ENCODE assay signal across 10 mouse cellular contexts in genomic region chr8:121532381-121532780, GRCm38 (mm10). TPM values are rescaled to one million over a fixed set of nuclear protein-coding genes. Genes with fewer than 3 reads are reported as not detected.
DNase-seq lines count a peak whose midpoint lies in the region; ATAC-seq and TF ChIP-seq lines count a peak whose summit lies in the region.
"Had no signal": no experiment of that assay in that cellular context is flagged by ENCODE, and none has a peak within 500 bp of the region (broad histone marks: within the 10 kb centered on the region; RNA-seq: fewer than 3 reads in every experiment).

No protein-coding gene starts in this region.

- ATAC-seq in forebrain, embryonic 14.5 days: no peak
- no peak for ATAC-seq in forebrain, embryonic 15.5 days (replicated peaks)
- ATAC-seq in midbrain, embryonic 14.5 days (ENCODE audit: low FRiP score, low TSS enrichment): no peak
- no peak for ATAC-seq in midbrain, embryonic 15.5 days (replicated peaks)
- ATAC-seq in embryonic facial prominence, embryonic 11.5 days (replicated peaks; ENCODE audit: insufficient number of reproducible peaks, low FRiP score, low TSS enrichment, low read depth): no peak
- no peak for ATAC-seq in megakaryocyte, adult 5-6 weeks (ENCODE audit: poor library complexity, severe bottlenecking)

- WGBS in forebrain, embryonic 14.5 days: 40% methylated on average over 5 of the region's 5 CpGs
- WGBS in forebrain, embryonic 15.5 days: 51% methylated on average over 5 of the region's 5 CpGs
- 48% methylated on average over 5 of the region's 5 CpGs for WGBS in midbrain, embryonic 14.5 days
- 52% methylated on average over 5 of the region's 5 CpGs for WGBS in midbrain, embryonic 15.5 days
- WGBS in embryonic facial prominence, embryonic 11.5 days: 46% methylated on average over 5 of the region's 5 CpGs
- 49% methylated on average over 5 of the region's 5 CpGs for WGBS in olfactory bulb, adult 2 months

- H3K9me3 ChIP-seq in forebrain, embryonic 14.5 days (replicated peaks; ENCODE audit: control insufficient read depth, low read length): no peaks in the 10 kb centered on the region
- no peaks in the 10 kb centered on the region for H3K9me3 ChIP-seq in forebrain, embryonic 15.5 days
- no peaks in the 10 kb centered on the region for H3K9me3 ChIP-seq in midbrain, embryonic 14.5 days (ENCODE audit: control insufficient read depth, low read length)
- H3K9me3 ChIP-seq in midbrain, embryonic 15.5 days: no peaks in the 10 kb centered on the region
- no peaks in the 10 kb centered on the region for H3K9me3 ChIP-seq in embryonic facial prominence, embryonic 11.5 days (replicated peaks; ENCODE audit: control insufficient read depth, low read length)
- H3K9me3 ChIP-seq: midbrain, embryonic 12.5 days had no signal

- peak; percentile 31 for DNase-seq in forebrain, embryonic 14.5 days (ENCODE audit: low spot score)
- DNase-seq in midbrain, embryonic 14.5 days: peak; percentile 44
- DNase-seq in embryonic facial prominence, embryonic 11.5 days (ENCODE audit: low spot score): peak; percentile 71
- no peak for DNase-seq in layer of hippocampus, adult 18-20 months (ENCODE audit: low spot score in 2 of 2)

- H3K27me3 ChIP-seq in forebrain, embryonic 14.5 days (replicated peaks; ENCODE audit: control insufficient read depth, insufficient read depth, low read length): no peaks in the 10 kb centered on the region
- H3K27me3 ChIP-seq in forebrain, embryonic 15.5 days: no peaks in the 10 kb centered on the region
- no peaks in the 10 kb centered on the region for H3K27me3 ChIP-seq in midbrain, embryonic 14.5 days (ENCODE audit: control insufficient read depth, insufficient read depth, low read length)
- H3K27me3 ChIP-seq in midbrain, embryonic 15.5 days (replicated peaks): no peaks in the 10 kb centered on the region
- H3K27me3 ChIP-seq in embryonic facial prominence, embryonic 11.5 days (ENCODE audit: control insufficient read depth, insufficient read depth, low read length): no peaks in the 10 kb centered on the region
- H3K27me3 ChIP-seq: midbrain, embryonic 12.5 days had no signal

- no peak overlapping the region for H3K4me2 ChIP-seq in forebrain, embryonic 14.5 days (ENCODE audit: low read length)
- H3K4me2 ChIP-seq in forebrain, embryonic 15.5 days (replicated peaks): no peak overlapping the region
- H3K4me2 ChIP-seq in midbrain, embryonic 14.5 days (ENCODE audit: low read length): no peak overlapping the region
- no peak overlapping the region for H3K4me2 ChIP-seq in midbrain, embryonic 15.5 days
- H3K4me2 ChIP-seq in embryonic facial prominence, embryonic 11.5 days (ENCODE audit: low read depth, low read length): no peak overlapping the region
- H3K4me2 ChIP-seq: midbrain, embryonic 12.5 days had no signal

- H3K27ac ChIP-seq in forebrain, embryonic 14.5 days (ENCODE audit: low read depth, low read length): no peak overlapping the region
- no peak overlapping the region for H3K27ac ChIP-seq in forebrain, embryonic 15.5 days (replicated peaks)
- H3K27ac ChIP-seq in midbrain, embryonic 14.5 days (replicated peaks; ENCODE audit: low read depth, low read length): no peak overlapping the region
- H3K27ac ChIP-seq in midbrain, embryonic 15.5 days: no peak overlapping the region
- no peak overlapping the region for H3K27ac ChIP-seq in embryonic facial prominence, embryonic 11.5 days (replicated peaks; ENCODE audit: low read depth, low read length)
- no peak overlapping the region for H3K27ac ChIP-seq in olfactory bulb, adult 2 months (ENCODE audit: insufficient read depth, low read depth, low read length)
- H3K27ac ChIP-seq: midbrain, embryonic 12.5 days had no signal

- no peaks in the 10 kb centered on the region for H3K36me3 ChIP-seq in forebrain, embryonic 14.5 days (ENCODE audit: control insufficient read depth, insufficient read depth, low read length)
- no peaks in the 10 kb centered on the region for H3K36me3 ChIP-seq in forebrain, embryonic 15.5 days
- H3K36me3 ChIP-seq in midbrain, embryonic 14.5 days (ENCODE audit: control insufficient read depth, insufficient read depth, low read length): no peaks in the 10 kb centered on the region
- H3K36me3 ChIP-seq in midbrain, embryonic 15.5 days (replicated peaks): no peaks in the 10 kb centered on the region
- no peaks in the 10 kb centered on the region for H3K36me3 ChIP-seq in embryonic facial prominence, embryonic 11.5 days (replicated peaks; ENCODE audit: control insufficient read depth, insufficient read depth, low read depth, low read length)
- H3K36me3 ChIP-seq: midbrain, embryonic 12.5 days had no signal

- no peak for TF ChIP-seq POLR2A in olfactory bulb, adult 2 months (IDR thresholded peaks at IDR 0.05; ENCODE audit: insufficient read depth, low read depth, low read length)

- H3K4me1 ChIP-seq in forebrain, embryonic 14.5 days (ENCODE audit: control insufficient read depth, insufficient read depth, low read length): no peaks in the 10 kb centered on the region
- no peaks in the 10 kb centered on the region for H3K4me1 ChIP-seq in forebrain, embryonic 15.5 days
- no peaks in the 10 kb centered on the region for H3K4me1 ChIP-seq in midbrain, embryonic 14.5 days (ENCODE audit: control insufficient read depth, insufficient read depth, low read length)
- H3K4me1 ChIP-seq in midbrain, embryonic 15.5 days: no peaks in the 10 kb centered on the region
- no peaks in the 10 kb centered on the region for H3K4me1 ChIP-seq in embryonic facial prominence, embryonic 11.5 days (ENCODE audit: control insufficient read depth, insufficient read depth, low read length)
- no peaks in the 10 kb centered on the region for H3K4me1 ChIP-seq in olfactory bulb, adult 2 months (ENCODE audit: control insufficient read depth, insufficient read depth, low read length)
- H3K4me1 ChIP-seq: midbrain, embryonic 12.5 days had no signal

- no peak overlapping the region for H3K4me3 ChIP-seq in forebrain, embryonic 14.5 days (ENCODE audit: low read depth, low read length)
- H3K4me3 ChIP-seq in forebrain, embryonic 15.5 days: no peak overlapping the region
- no peak overlapping the region for H3K4me3 ChIP-seq in midbrain, embryonic 14.5 days (replicated peaks; ENCODE audit: low read depth, low read length)
- no peak overlapping the region for H3K4me3 ChIP-seq in midbrain, embryonic 15.5 days
- H3K4me3 ChIP-seq in embryonic facial prominence, embryonic 11.5 days (ENCODE audit: low read depth, low read length): no peak overlapping the region
- no peak overlapping the region for H3K4me3 ChIP-seq in olfactory bulb, adult 2 months (ENCODE audit: insufficient read depth, low read depth, low read length)
- H3K4me3 ChIP-seq: midbrain, embryonic 12.5 days had no signal

- TF ChIP-seq CTCF in olfactory bulb, adult 2 months (IDR thresholded peaks at IDR 0.05; ENCODE audit: insufficient read depth, low read depth, low read length): peak; percentile 13; the same call in 1 of the 2 replicates

- no peak overlapping the region for H3K9ac ChIP-seq in forebrain, embryonic 14.5 days (ENCODE audit: low read length)
- H3K9ac ChIP-seq in forebrain, embryonic 15.5 days (replicated peaks): no peak overlapping the region
- H3K9ac ChIP-seq in midbrain, embryonic 14.5 days (replicated peaks; ENCODE audit: low read length): no peak overlapping the region
- H3K9ac ChIP-seq in midbrain, embryonic 15.5 days: no peak overlapping the region
- H3K9ac ChIP-seq in embryonic facial prominence, embryonic 11.5 days (replicated peaks; ENCODE audit: low read length): no peak overlapping the region
- H3K9ac ChIP-seq: midbrain, embryonic 12.5 days had no signal

RNA-seq across cellular contexts. Expression of gene 1700018B08Rik, which starts 11.7 kb away (rescaled TPM):
- polyA plus RNA-seq in forebrain, embryonic 14.5 days (2014; fragmentation: Nextera tagmentation; extraction: Ambion mirVana): not detected in 2 replicates
- not detected in 2 replicates for polyA plus RNA-seq in forebrain, embryonic 15.5 days (2015; fragmentation: Nextera tagmentation; extraction: Ambion mirVana)
- polyA plus RNA-seq in midbrain, embryonic 14.5 days (2014; fragmentation: Nextera tagmentation; extraction: Ambion mirVana): 0.22 TPM in 1 of 2 replicates, not detected in the other
- not detected in 2 replicates for polyA plus RNA-seq in midbrain, embryonic 15.5 days (2015; fragmentation: Nextera tagmentation; extraction: Ambion mirVana)
- polyA plus RNA-seq in embryonic facial prominence, embryonic 11.5 days (2014; fragmentation: Nextera tagmentation; extraction: Ambion mirVana): not detected in 2 replicates
- polyA plus RNA-seq in olfactory bulb, adult 2 months (2012; ENCODE audit: insufficient read depth, insufficient read length, low replicate concordance, missing spikeins): not detected in 2 replicates
- not detected in 2 replicates for total RNA-seq in megakaryocyte, adult 5-6 weeks (2015)
- total RNA-seq in megakaryocyte, adult 5-6 weeks (2017): not detected in 2 replicates
- not detected for total RNA-seq in layer of hippocampus, adult 18-20 months (2021)
- polyA plus RNA-seq: heart, embryonic 14.5 days; midbrain, embryonic 12.5 days had no signal

RNA-seq across cellular contexts. Expression of gene Fbxo31, which starts 46.2 kb away (rescaled TPM):
- 17.5 and 26.3 TPM in 2 replicates for polyA plus RNA-seq in forebrain, embryonic 14.5 days (2014; fragmentation: Nextera tagmentation; extraction: Ambion mirVana)
- polyA plus RNA-seq in forebrain, embryonic 15.5 days (2015; fragmentation: Nextera tagmentation; extraction: Ambion mirVana): 31.0 and 32.4 TPM in 2 replicates
- polyA plus RNA-seq in midbrain, embryonic 14.5 days (2014; fragmentation: Nextera tagmentation; extraction: Ambion mirVana): 26.7 and 33.5 TPM in 2 replicates
- 34.5 and 36.5 TPM in 2 replicates for polyA plus RNA-seq in midbrain, embryonic 15.5 days (2015; fragmentation: Nextera tagmentation; extraction: Ambion mirVana)
- 11.1 and 12.9 TPM in 2 replicates for polyA plus RNA-seq in embryonic facial prominence, embryonic 11.5 days (2014; fragmentation: Nextera tagmentation; extraction: Ambion mirVana)
- not detected in 2 replicates for polyA plus RNA-seq in olfactory bulb, adult 2 months (2012; ENCODE audit: insufficient read depth, insufficient read length, low replicate concordance, missing spikeins)
- total RNA-seq in megakaryocyte, adult 5-6 weeks (2015): 4.2 and 5.3 TPM in 2 replicates
- total RNA-seq in megakaryocyte, adult 5-6 weeks (2017): 5.2 and 10.8 TPM in 2 replicates
- total RNA-seq in layer of hippocampus, adult 18-20 months (2021): 100 to 1,000 TPM; 114 to 119 TPM

RNA-seq across cellular contexts. Expression of gene Map1lc3b, which starts 57.8 kb away (rescaled TPM):
- 435 and 464 TPM in 2 replicates for polyA plus RNA-seq in forebrain, embryonic 14.5 days (2014; fragmentation: Nextera tagmentation; extraction: Ambion mirVana)
- 394 and 395 TPM in 2 replicates for polyA plus RNA-seq in forebrain, embryonic 15.5 days (2015; fragmentation: Nextera tagmentation; extraction: Ambion mirVana)
- polyA plus RNA-seq in midbrain, embryonic 14.5 days (2014; fragmentation: Nextera tagmentation; extraction: Ambion mirVana): 440 and 461 TPM in 2 replicates
- polyA plus RNA-seq in midbrain, embryonic 15.5 days (2015; fragmentation: Nextera tagmentation; extraction: Ambion mirVana): 372 and 386 TPM in 2 replicates
- polyA plus RNA-seq in embryonic facial prominence, embryonic 11.5 days (2014; fragmentation: Nextera tagmentation; extraction: Ambion mirVana): 225 and 236 TPM in 2 replicates
- polyA plus RNA-seq in olfactory bulb, adult 2 months (2012; ENCODE audit: insufficient read depth, insufficient read length, low replicate concordance, missing spikeins): not detected in 2 replicates
- total RNA-seq in megakaryocyte, adult 5-6 weeks (2015): 124 and 139 TPM in 2 replicates
- total RNA-seq in megakaryocyte, adult 5-6 weeks (2017): 141 and 163 TPM in 2 replicates
- total RNA-seq in layer of hippocampus, adult 18-20 months (2021): 100 to 1,000 TPM; 166 to 181 TPM

Comparison
In these comparisons a context has a peak if more than half of its experiments do, and no peak if none do; other contexts are left out.
1. DNase-seq: peak in forebrain, embryonic 14.5 days (single experiment), midbrain, embryonic 14.5 days (single experiment) and embryonic facial prominence, embryonic 11.5 days (single experiment); none in layer of hippocampus, adult 18-20 months (0 of 2).
2. RNA of gene Fbxo31, which starts 46.2 kb away (polyA plus RNA-seq): 34.5 to 36.5 TPM in midbrain, embryonic 15.5 days, 31.0 to 32.4 TPM in forebrain, embryonic 15.5 days, 26.7 to 33.5 TPM in midbrain, embryonic 14.5 days, 17.5 to 26.3 TPM in forebrain, embryonic 14.5 days and 11.1 to 12.9 TPM in embryonic facial prominence, embryonic 11.5 days; not detected in olfactory bulb, adult 2 months; every median in the first group is over 10 times any median in the second.